Mouse (Mus musculus) mammary gland, adult 2 months (tissue): ENCODE results near the gene Tent5b. TPM values are rescaled to one million over a fixed set of nuclear protein-coding genes. Genes with fewer than 3 reads are reported as not detected.

Experiments
- polyA plus RNA-seq: library from polyadenylated mRNA; depleted of rRNA; stranded (reverse); fragments of >200 nt; gene quantifications from 2 replicates; pipeline ENCODE4 v1.2.3, GENCODE M21; 2012; ENCODE audit warnings: low replicate concordance; rRNA removed

The Tent5b gene
- polyA plus RNA-seq = 2.1 and 3.9 TPM in 2 replicates

DNA sequence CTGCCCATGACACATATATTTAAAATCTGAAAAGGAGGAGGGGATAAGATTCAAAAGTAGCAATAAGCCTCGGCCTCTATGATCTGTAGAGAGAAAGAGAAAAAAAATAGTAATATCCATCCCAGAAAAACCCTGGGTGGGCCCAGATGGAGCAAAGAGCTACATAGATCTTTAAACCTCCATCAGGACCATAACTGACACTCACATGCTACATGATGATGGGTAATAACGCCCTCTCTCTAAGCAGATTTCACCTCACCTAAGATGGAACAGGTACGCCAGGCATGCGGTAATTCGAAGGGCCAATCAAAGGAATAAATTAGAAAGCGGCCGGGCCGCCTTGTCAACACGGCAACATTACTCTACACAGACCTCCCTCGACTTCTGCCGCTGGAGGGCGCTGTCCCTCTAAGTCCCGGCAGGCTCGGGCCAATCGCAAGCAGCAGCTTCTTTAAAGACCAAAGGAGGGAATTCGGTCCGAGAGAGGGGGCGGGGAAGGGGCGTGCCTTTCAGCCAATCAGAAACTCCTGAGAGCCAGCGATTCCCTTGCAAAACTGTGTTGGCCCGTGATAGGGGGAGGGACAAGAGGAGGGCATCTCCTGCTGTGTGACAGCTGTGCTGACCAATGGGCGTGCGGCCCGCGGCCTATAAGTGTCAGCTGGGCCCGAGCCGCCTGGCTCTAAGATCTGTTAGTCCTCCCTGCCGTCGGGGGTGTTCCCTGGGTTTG, at the start of gene Tent5b:
TSS of gene Tent5b (plus strand) at position 675 of the 727 bp plus-strand sequence.

DNA sequence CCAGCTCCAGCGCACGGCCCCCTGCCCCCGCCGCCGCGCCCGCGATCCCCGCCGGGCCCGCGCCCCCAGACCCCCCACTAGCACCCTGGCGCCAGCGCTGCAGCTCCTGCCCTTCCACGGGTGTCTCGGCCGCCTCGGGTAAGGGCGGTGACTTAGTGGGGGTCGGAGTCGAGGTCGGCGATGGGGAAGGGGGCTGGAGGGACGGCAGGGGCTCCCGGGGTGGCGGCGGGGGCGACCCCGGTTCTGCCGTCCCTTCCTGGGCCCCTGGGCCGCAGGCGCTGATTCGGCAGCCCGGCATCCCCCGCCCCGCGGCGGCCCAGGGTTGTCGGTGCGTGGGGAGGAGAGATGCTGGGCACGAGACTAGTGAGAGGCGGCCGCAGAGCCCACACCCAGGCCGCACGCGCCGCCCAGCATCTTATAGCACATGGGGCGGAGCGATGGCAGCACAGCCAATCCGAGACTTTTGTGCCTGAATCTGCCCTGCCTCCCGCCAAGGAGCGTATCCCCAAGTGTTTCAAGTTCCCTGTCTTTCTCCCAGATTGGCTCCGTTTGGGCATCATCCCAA, 18.3 kb downstream of the Tent5b start, which contains the start of gene Trnp1:
TSS of gene Trnp1 (minus strand) at position 391 of the 565 bp plus-strand sequence.

DNA sequence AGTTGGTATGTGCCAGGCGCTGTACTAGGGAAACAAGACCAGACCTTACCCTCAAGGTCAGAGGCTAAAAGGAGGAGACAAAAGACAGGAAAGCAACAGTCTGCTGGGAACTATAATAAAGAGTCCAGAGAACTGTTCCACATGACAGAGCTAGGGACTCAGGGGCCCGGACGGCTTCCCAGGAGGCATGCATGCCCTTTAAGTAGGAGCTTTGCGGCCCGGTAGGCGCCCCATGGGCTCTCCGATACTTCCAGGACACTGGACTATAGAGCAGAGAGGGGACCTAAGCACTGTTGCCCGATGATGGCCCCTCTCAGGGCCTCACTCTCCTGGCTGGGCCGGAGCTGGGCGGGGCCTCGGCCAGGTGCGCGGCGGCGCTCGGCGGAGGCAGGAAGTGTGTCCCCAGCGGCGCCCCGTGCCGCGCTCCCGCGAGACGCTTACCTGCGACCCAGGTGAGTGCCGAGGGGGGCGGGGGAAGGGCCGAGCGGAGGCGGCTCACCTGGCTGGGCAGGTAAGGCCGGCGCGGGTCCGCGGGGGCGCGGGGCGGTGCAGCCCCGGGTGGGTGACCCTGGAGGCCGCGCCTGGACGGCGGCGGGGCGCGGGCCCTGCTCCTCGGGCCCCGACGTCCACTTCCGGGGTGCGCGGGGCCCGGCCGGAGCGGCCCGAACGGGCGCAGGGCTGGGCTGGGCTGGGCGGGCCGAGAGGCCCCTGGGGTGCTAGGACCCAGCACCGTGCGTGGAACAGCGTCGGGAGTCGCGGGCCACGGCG, 38.9 kb downstream of the Tent5b start, which contains the start of gene Kdf1:
TSS of gene Kdf1 (plus strand) at position 363 of the 768 bp plus-strand sequence.

Other genes starting within 250 kb of the Tent5b start
- 21.6 and 24.8 TPM in 2 replicates for gene Map3k6, start 239.3 kb upstream of the Tent5b start, polyA plus RNA-seq
- 19.4 and 30.3 TPM in 2 replicates for gene Sytl1, start 217.0 kb upstream of the Tent5b start, polyA plus RNA-seq
- gene Tmem222, start 202.3 kb upstream of the Tent5b start, polyA plus RNA-seq = 73.3 and 109 TPM in 2 replicates
- 57.7 and 67.8 TPM in 2 replicates for gene Wdtc1, start 126.7 kb upstream of the Tent5b start, polyA plus RNA-seq
- gene Slc9a1, start 110.4 kb upstream of the Tent5b start, polyA plus RNA-seq = 46.8 and 62.8 TPM in 2 replicates
- 1.7 and 3.1 TPM in 2 replicates for gene Trnp1, start 18.4 kb downstream of the Tent5b start, polyA plus RNA-seq
- gene Kdf1, start 38.8 kb downstream of the Tent5b start, polyA plus RNA-seq = 8.0 and 19.8 TPM in 2 replicates
- gene Nudc, start 65.9 kb downstream of the Tent5b start, polyA plus RNA-seq = 22.5 and 22.6 TPM in 2 replicates
- gene Nr0b2, start 73.2 kb downstream of the Tent5b start, polyA plus RNA-seq = 0.20 and 1.4 TPM in 2 replicates
- 3.7 and 6.7 TPM in 2 replicates for gene Gpatch3, start 94.6 kb downstream of the Tent5b start, polyA plus RNA-seq
- 31.4 and 61.9 TPM in 2 replicates for gene Gpn2, start 104.2 kb downstream of the Tent5b start, polyA plus RNA-seq
- 33.2 and 45.9 TPM in 2 replicates for gene Sfn, start 122.0 kb downstream of the Tent5b start, polyA plus RNA-seq
- gene Zdhhc18, start 170.0 kb downstream of the Tent5b start, polyA plus RNA-seq = 78.5 and 118 TPM in 2 replicates
- gene Pigv, start 192.5 kb downstream of the Tent5b start, polyA plus RNA-seq = 13.0 and 14.3 TPM in 2 replicates